Mouse (Mus musculus) thymus, adult 2 months (tissue): Measurements from ENCODE around the gene Ranbp1. TPM values are rescaled to one million over a fixed set of nuclear protein-coding genes. Genes with fewer than 3 reads are reported as not detected.

Experiments used
- DNase-seq: peaks from one replicate; pipeline ENCODE4 v3.0.0; 2021
- H3K27ac ChIP-seq: fragments of 200-500 bp; 2 replicates; pipeline ENCODE4 v1.5.1; 2012; ENCODE audit warnings: low read length, control low read depth; ENCODE audit not compliant: control insufficient read depth, insufficient read depth
- H3K27me3 ChIP-seq: fragments of 200-500 bp; 2 replicates; pipeline ENCODE4 v1.6.1; 2012; ENCODE audit warnings: mild to moderate bottlenecking, low read length, moderate library complexity, mixed read lengths; ENCODE audit not compliant: control insufficient read depth, insufficient read depth
- H3K36me3 ChIP-seq: fragments of 200-500 bp; 2 replicates; pipeline ENCODE4 v1.6.1; 2012; ENCODE audit warnings: mild to moderate bottlenecking, low read length, moderate library complexity; ENCODE audit not compliant: control insufficient read depth, insufficient read depth
- H3K4me1 ChIP-seq: fragments of 200-500 bp; replicated peaks from 2 replicates; pipeline ENCODE4 v1.6.1; 2012; ENCODE audit warnings: low read length; ENCODE audit not compliant: control insufficient read depth, insufficient read depth
- H3K4me3 ChIP-seq: fragments of 200-500 bp; 2 replicates; pipeline ENCODE4 v1.5.1; 2012; ENCODE audit warnings: mild to moderate bottlenecking, low read length, control low read depth, moderate library complexity; ENCODE audit not compliant: control insufficient read depth, insufficient read depth
- CTCF ChIP-seq: fragments of 200-500 bp; IDR thresholded peaks from 2 replicates; pipeline ENCODE4 v1.5.1; 2012; ENCODE audit warnings: mild to moderate bottlenecking, control low read depth, low read length, moderate library complexity, borderline replicate concordance; ENCODE audit not compliant: control insufficient read depth, poor library complexity, insufficient read depth; ENCODE audit errors: extremely low read depth
- POLR2A ChIP-seq: fragments of 200-500 bp; IDR thresholded peaks from 2 replicates; pipeline ENCODE4 v1.6.1; 2012; ENCODE audit warnings: mild to moderate bottlenecking, low read length, control low read depth, moderate library complexity; ENCODE audit not compliant: control insufficient read depth, poor library complexity, insufficient read depth; ENCODE audit errors: extremely low read depth
- WGBS: fragments of 180-500 bp; shearing (Covaris S2); methylation state at CpG from one replicate; pipeline ENCODE4 v1.1.7; 2018; 5-methylcytosine and 5-hydroxymethylcytosine counted together
- polyA plus RNA-seq: library from polyadenylated mRNA; depleted of rRNA; stranded (reverse); fragments of >200 nt; gene quantifications from 2 replicates; pipeline ENCODE4 v1.2.3, GENCODE M21; 2012

The Ranbp1 gene
- polyA plus RNA-seq, 1 experiment: 81.8 TPM

DNA sequence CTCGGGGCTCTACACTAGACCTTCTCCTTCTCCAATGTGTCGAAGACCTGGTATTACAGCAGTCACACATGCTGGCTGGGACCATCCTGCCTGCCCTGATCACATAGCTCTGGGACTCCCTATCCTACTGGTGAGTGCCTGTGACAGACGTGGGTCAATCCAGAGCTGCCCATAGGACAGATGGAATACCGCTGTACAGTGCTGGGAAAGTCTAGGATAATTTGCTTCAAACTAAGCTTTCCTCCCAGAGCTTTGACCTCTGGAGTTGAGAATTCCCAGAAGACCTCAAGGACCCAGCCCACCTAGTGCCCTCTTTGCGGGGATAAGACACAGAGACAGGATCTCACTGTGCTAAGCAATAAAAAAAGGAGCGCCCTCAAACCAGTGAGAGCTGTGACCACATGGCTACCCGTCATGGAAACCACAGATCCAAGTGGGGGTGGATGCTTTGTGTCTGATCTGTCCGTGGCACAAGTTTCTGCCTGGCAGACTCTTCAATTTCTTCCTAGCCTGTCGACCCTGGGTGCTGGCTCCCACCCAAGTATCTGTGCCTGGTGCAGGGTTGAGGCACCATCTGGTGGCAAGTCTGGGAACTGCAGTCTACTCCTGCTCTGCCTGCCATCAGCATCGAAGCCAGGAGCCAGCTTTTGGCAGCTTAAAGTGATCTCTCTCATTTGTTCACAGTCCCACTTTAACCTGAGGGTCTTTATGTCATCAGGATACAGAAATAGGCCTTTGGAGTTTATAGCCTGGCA is 36.9 kb downstream of the Ranbp1 start:
- no peaks in the 10 kb centered on the region for H3K27me3 ChIP-seq
- 37% methylated on average over 10 of the region's 10 CpGs for WGBS
- peak; percentile 84 for DNase-seq
- TF ChIP-seq POLR2A (no peak), CTCF (peak; percentile 90)
- no peak overlapping the region for H3K4me3 ChIP-seq
- H3K27ac ChIP-seq: no peak overlapping the region
- no peaks in the 10 kb centered on the region for H3K4me1 ChIP-seq
- no peaks in the 10 kb centered on the region for H3K36me3 ChIP-seq

DNA sequence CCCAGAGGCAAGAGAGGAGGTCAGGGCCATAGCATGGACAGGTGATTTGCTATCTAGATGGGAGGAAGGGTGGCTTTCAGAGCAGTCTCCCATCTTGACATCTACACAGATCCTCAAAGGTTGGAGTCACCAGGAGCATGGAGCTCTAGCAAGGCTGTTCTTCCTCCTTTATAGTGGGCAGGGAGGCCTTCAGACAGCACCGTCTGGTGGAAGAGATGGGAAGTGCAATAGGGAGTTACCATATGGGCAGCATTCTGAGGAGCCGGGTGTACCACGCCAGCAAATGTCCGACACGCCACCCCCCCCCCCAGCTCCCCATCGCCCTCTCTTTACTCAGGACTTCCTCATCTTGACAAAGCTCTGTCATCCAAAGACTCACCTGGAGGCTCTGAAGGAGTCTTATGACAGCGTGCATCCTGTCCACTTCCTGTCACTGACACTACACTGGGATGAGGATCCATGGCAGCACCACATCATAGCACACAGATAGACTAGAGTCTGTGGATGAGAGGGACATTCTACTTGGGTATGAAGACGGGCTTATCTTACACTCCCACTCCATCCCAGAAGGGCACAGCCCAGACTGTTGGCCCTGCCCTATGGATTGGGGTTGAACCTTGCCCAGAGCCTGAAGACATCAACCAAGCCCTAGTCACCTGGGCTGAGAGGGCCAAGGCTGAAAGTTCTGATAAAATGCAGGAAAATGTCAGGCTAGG is 37.7 kb downstream of the Ranbp1 start:
- Histone ChIP-seq H3K36me3 (no peaks in the 10 kb centered on the region), H3K27me3 (no peaks in the 10 kb centered on the region), H3K4me1 (no peaks in the 10 kb centered on the region), H3K4me3 (no peak overlapping the region), H3K27ac (no peak overlapping the region)
- WGBS: 12% methylated on average over 8 of the region's 8 CpGs
- no peak for TF ChIP-seq POLR2A
- TF ChIP-seq CTCF: 0 out of 2 replicates have a peak, but pooled peaks have one; percentile 19
- DNase-seq: peak; percentile 66

DNA sequence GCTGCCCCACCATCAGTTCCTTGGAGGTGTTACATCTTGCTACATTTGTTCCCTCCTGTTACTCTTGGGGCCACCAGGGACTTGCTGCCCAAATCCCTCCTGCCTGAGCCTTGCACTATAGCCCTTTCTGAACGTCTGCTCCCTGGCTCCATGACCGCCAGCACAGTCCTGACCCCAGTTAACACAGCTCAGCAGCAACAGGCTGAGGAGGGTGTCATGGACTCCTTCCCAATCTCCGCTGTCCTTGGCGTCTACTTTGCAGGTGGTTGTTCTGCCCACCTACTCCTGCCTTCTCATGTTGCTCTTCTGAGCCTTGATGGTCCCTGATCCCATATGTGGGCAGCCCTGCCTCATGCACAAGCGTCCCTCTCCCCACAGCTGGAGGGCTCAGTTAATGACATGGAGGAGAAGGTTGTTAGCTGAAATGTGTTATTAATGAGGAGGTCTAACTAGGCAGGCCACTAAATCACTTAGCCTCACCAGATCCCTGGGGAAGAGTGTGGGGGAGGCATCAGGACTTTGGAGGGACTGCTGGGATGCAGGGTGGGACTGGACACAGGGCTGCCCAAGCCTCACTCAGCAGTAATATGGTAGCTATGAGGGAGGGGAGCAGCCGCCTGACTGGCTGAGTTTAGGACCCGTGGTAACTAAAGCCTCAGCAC is 45.0 kb downstream of the Ranbp1 start:
- H3K27me3 ChIP-seq: no peaks in the 10 kb centered on the region
- no peak overlapping the region for H3K4me3 ChIP-seq
- no peaks in the 10 kb centered on the region for H3K4me1 ChIP-seq
- no peak overlapping the region for H3K27ac ChIP-seq
- 91% methylated on average over 7 of the region's 7 CpGs for WGBS
- TF ChIP-seq POLR2A (no peak), CTCF (no peak)
- H3K36me3 ChIP-seq: no peaks in the 10 kb centered on the region
- no peak for DNase-seq

DNA sequence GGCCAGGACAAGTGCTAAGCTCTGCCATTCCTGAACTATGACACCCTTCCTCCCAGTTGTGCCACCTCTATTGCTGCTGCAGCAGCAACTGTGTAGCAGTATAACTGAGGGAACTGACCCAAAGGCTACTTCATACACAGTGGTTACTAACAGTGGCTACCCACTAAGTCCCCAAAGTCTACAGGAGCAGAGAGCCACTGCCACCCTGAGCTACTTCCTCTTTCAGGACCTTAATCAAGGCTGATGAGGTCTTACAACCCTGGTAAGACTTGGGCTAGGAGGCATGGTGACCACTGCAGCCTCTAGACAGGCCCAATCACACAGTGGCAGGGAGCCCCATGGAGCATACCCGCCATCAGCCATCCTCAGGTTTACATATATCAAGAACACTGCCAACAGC is 46.5 kb downstream of the Ranbp1 start:
- no peak for DNase-seq
- Histone ChIP-seq H3K27me3 (no peaks in the 10 kb centered on the region), H3K4me3 (no peak overlapping the region), H3K36me3 (no peaks in the 10 kb centered on the region), H3K4me1 (no peaks in the 10 kb centered on the region), H3K27ac (no peak overlapping the region)
- WGBS: 95% methylated on average over 1 of the region's 1 CpGs
- TF ChIP-seq POLR2A: no peak
- TF ChIP-seq CTCF: no peak

DNA sequence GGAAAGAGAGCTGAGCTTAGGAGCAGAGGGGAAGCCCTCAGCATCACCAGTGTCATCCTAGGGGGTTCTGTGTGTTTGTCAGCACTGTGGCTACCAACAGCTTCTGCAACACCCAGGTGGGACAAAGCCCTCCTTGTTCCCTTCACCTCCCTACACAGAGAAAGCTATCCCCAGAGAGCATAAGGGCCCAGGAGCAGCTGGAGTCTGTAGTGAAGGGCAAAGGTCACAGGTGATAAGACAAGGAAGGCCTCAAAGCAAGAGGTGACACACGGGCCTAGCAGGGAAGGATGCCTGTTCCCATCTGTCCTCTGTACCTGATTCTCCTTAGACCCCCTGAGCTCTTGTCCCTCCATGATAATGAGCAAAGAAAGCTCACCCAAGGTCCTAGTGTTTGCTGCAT is 46.9 kb downstream of the Ranbp1 start:
- H3K4me3 ChIP-seq: no peak overlapping the region
- no peaks in the 10 kb centered on the region for H3K4me1 ChIP-seq
- no peak for TF ChIP-seq CTCF
- no peak for TF ChIP-seq POLR2A
- no peak for DNase-seq
- no peaks in the 10 kb centered on the region for H3K27me3 ChIP-seq
- H3K27ac ChIP-seq: no peak overlapping the region
- WGBS: 83% methylated on average over 1 of the region's 1 CpGs
- no peaks in the 10 kb centered on the region for H3K36me3 ChIP-seq

DNA sequence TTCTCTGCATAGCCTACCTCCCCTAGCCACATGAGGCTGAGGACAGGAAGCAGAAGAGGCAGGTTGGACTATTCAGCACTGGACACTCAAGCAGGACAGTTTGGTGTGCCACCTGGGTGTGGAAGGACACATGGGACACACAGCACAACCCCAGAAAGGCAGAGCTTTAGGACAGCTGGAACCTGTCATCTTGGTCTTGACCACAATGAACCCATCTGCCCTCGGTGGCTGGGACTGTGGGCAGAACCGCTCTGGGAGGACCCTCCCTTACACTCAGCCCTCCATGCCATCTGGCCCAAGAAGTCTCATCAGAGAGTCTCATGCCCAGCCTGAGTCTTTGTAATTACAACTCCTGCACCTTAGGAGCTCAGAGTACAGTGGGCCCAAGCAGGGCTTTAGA is 48.5 kb downstream of the Ranbp1 start:
- 50% methylated on average over 2 of the region's 2 CpGs for WGBS
- Histone ChIP-seq H3K36me3 (no peaks in the 10 kb centered on the region), H3K4me1 (no peaks in the 10 kb centered on the region), H3K27me3 (no peaks in the 10 kb centered on the region), H3K4me3 (no peak overlapping the region), H3K27ac (no peak overlapping the region)
- no peak for DNase-seq
- TF ChIP-seq POLR2A: no peak
- no peak for TF ChIP-seq CTCF

DNA sequence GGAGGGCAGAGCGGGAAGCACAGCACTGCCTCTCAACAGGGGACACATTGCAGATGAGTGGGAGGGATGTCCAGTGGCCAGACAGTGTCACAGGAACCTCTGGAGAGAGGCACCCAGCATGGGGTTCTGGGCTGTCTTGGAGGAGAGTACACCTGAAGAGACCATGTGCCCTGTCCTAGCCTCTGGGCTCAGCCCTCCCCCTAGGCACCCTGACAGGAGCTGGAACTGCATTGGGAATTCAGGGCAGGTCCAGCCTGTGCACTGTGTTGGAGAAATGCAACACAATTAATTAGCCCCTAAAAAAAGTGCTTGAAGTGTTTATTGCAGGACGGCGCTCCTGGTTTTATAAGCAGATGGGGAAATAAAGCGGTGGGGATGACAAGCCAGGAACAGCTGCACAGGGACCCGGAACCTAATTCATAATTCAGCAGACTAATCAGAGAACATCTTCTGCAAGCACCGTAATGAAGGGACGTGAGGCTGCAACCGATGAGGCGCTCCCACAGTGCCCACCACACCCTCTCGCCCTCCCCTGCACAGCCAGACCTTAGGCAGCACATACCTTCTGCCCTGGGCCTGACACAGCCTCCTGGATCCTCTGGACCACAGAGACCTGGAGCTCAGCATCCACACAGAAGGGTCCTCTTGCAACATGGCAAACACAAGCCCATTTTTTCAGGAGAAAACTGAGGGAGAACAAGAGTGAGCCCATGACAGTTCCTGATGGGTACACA is 50.0 kb downstream of the Ranbp1 start:
- WGBS: 93% methylated on average over 10 of the region's 10 CpGs
- Histone ChIP-seq H3K4me1 (no peaks in the 10 kb centered on the region), H3K27me3 (no peaks in the 10 kb centered on the region), H3K36me3 (no peaks in the 10 kb centered on the region), H3K4me3 (no peak overlapping the region), H3K27ac (no peak overlapping the region)
- no peak for TF ChIP-seq CTCF
- no peak for TF ChIP-seq POLR2A
- no peak for DNase-seq
